8 mouse cellular contexts compared by ENCODE assay signal in the genomic region with DNA sequence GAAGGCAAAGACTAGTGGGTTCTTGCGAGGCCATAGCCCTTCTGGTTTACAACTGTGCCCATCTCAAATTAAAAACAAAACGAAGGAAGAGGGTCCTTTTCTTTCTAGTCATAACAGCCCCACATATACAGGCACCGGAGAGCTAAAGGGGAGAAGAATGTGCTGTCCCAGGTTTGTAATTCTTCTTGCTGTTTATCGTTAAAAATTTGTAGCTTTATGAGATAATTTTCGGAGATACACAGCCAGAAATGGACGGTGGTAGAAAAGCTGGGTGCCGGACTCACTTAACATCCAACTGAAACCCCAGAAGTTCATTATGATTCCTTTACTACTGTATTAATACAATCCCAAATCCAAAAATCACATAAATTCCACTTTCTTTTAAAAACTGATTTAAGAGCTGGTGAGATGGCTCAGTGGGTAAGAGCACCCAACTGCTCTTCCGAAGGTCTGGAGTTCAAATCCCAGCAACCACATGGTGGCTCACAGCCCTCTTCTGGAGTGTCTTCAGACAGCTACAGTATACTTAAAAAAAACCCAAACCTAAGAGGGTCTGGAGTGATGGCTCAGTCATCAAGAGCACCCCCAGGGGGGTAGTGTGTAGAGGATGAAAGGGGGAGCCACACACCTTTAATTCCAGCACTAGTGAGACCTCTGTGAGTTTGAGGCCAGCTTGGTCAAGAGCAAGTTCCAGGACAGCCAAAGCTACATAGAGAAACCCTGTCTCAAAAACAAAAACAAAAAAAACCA. TPM values are rescaled to one million over a fixed set of nuclear protein-coding genes. Genes with fewer than 3 reads are reported as not detected.
DNase-seq lines count a peak whose midpoint lies in the region; ATAC-seq and TF ChIP-seq lines count a peak whose summit lies in the region.

No protein-coding gene starts in this region.

- peaks cover 8% of the 10 kb centered on the region; the same call in 1 of the 2 replicates for H3K9me3 ChIP-seq in lung, embryonic 15.5 days
- H3K9me3 ChIP-seq in embryonic facial prominence, embryonic 11.5 days (replicated peaks; ENCODE audit: control insufficient read depth, low read length): peaks cover 5% of the 10 kb centered on the region
- H3K9me3 ChIP-seq in intestine, embryonic 16.5 days (ENCODE audit: control insufficient read depth, low read length): peaks cover 17% of the 10 kb centered on the region

- no peak for ATAC-seq in lung, embryonic 15.5 days (ENCODE audit: borderline replicate concordance, extremely low read depth, low FRiP score, low TSS enrichment)
- ATAC-seq in embryonic facial prominence, embryonic 11.5 days (replicated peaks; ENCODE audit: insufficient number of reproducible peaks, low FRiP score, low TSS enrichment, low read depth): no peak
- no peak for ATAC-seq in intestine, embryonic 16.5 days

- H3K9ac ChIP-seq in lung, embryonic 15.5 days: no peak overlapping the region
- peak overlapping the region; percentile 78 for H3K9ac ChIP-seq in embryonic facial prominence, embryonic 11.5 days (replicated peaks; ENCODE audit: low read length)
- 0 out of 2 replicates have a peak overlapping the region, but pooled peaks have one; percentile 66 for H3K9ac ChIP-seq in intestine, embryonic 16.5 days (ENCODE audit: low read depth, low read length)

- TF ChIP-seq POLR2A in olfactory bulb, adult 2 months (IDR thresholded peaks at IDR 0.05; ENCODE audit: insufficient read depth, low read depth, low read length): no peak

- no peaks in the 10 kb centered on the region; the same call in 1 of the 2 replicates for H3K36me3 ChIP-seq in lung, embryonic 15.5 days
- no peaks in the 10 kb centered on the region; the same call in 1 of the 2 replicates for H3K36me3 ChIP-seq in embryonic facial prominence, embryonic 11.5 days (replicated peaks; ENCODE audit: control insufficient read depth, insufficient read depth, low read depth, low read length)
- peaks cover 5% of the 10 kb centered on the region for H3K36me3 ChIP-seq in intestine, embryonic 16.5 days (ENCODE audit: control insufficient read depth, insufficient read depth, low read length)

- intact Hi-C loops in gastrocnemius, postnatal 36 days (cut with DNase I): no loop called here

- no peak for DNase-seq in lung, postnatal 25 days (ENCODE audit: low spot score)
- DNase-seq in embryonic facial prominence, embryonic 11.5 days (ENCODE audit: low spot score): peak; percentile 9
- no peak for DNase-seq in adrenal gland, postnatal 10 days
- no peak for DNase-seq in layer of hippocampus, postnatal 36 days
- no peak for DNase-seq in gastrocnemius, postnatal 36 days

- H3K27me3 ChIP-seq in lung, embryonic 15.5 days: no peaks in the 10 kb centered on the region
- no peaks in the 10 kb centered on the region for H3K27me3 ChIP-seq in embryonic facial prominence, embryonic 11.5 days (ENCODE audit: control insufficient read depth, insufficient read depth, low read length)
- H3K27me3 ChIP-seq in intestine, embryonic 16.5 days (replicated peaks; ENCODE audit: control insufficient read depth, insufficient read depth, low read length): no peaks in the 10 kb centered on the region

- 22% methylated on average over 8 of the region's 8 CpGs for WGBS in lung, embryonic 15.5 days
- WGBS in embryonic facial prominence, embryonic 11.5 days: 35% methylated on average over 8 of the region's 8 CpGs
- 30% methylated on average over 8 of the region's 8 CpGs for WGBS in intestine, embryonic 16.5 days
- 24% methylated on average over 8 of the region's 8 CpGs for WGBS in olfactory bulb, adult 2 months

- no peak for TF ChIP-seq CTCF in olfactory bulb, adult 2 months (IDR thresholded peaks at IDR 0.05; ENCODE audit: insufficient read depth, low read depth, low read length)

- H3K27ac ChIP-seq in lung, embryonic 15.5 days: peak overlapping the region; percentile 66; the same call in 1 of the 2 replicates
- H3K27ac ChIP-seq in embryonic facial prominence, embryonic 11.5 days (replicated peaks; ENCODE audit: low read depth, low read length): peak overlapping the region; percentile 72
- peak overlapping the region; percentile 68; the same call in 1 of the 2 replicates for H3K27ac ChIP-seq in intestine, embryonic 16.5 days (ENCODE audit: low read length)
- H3K27ac ChIP-seq in olfactory bulb, adult 2 months (ENCODE audit: insufficient read depth, low read depth, low read length): peak overlapping the region; percentile 96

- H3K4me1 ChIP-seq in lung, embryonic 15.5 days: peaks cover 34% of the 10 kb centered on the region
- H3K4me1 ChIP-seq in embryonic facial prominence, embryonic 11.5 days (ENCODE audit: control insufficient read depth, insufficient read depth, low read length): no peaks in the 10 kb centered on the region
- peaks cover 8% of the 10 kb centered on the region; the same call in 1 of the 2 replicates for H3K4me1 ChIP-seq in intestine, embryonic 16.5 days (ENCODE audit: control insufficient read depth, insufficient read depth, low read length)
- peaks cover 10% of the 10 kb centered on the region for H3K4me1 ChIP-seq in olfactory bulb, adult 2 months (ENCODE audit: control insufficient read depth, insufficient read depth, low read length)

- peak overlapping the region; percentile 64 for H3K4me3 ChIP-seq in lung, embryonic 15.5 days
- peak overlapping the region; percentile 63 for H3K4me3 ChIP-seq in embryonic facial prominence, embryonic 11.5 days (ENCODE audit: low read depth, low read length)
- H3K4me3 ChIP-seq in intestine, embryonic 16.5 days (ENCODE audit: low read length): peak overlapping the region; percentile 65
- H3K4me3 ChIP-seq in olfactory bulb, adult 2 months (ENCODE audit: insufficient read depth, low read depth, low read length): peak overlapping the region; percentile 90

- H3K4me2 ChIP-seq in lung, embryonic 15.5 days: peak overlapping the region; percentile 74
- peak overlapping the region; percentile 52 for H3K4me2 ChIP-seq in embryonic facial prominence, embryonic 11.5 days (ENCODE audit: low read depth, low read length)
- H3K4me2 ChIP-seq in intestine, embryonic 16.5 days (ENCODE audit: low read depth, low read length): peak overlapping the region; percentile 87

RNA-seq across cellular contexts. Expression of gene Ccdc115, which starts 3.9 kb away (rescaled TPM):
- 54.2 and 55.2 TPM in 2 replicates for polyA plus RNA-seq in lung, embryonic 15.5 days (2015; fragmentation: Nextera tagmentation; extraction: Ambion mirVana)
- 51.9 and 55.4 TPM in 2 replicates for polyA plus RNA-seq in embryonic facial prominence, embryonic 11.5 days (2014; fragmentation: Nextera tagmentation; extraction: Ambion mirVana)
- polyA plus RNA-seq in intestine, embryonic 16.5 days (2015; fragmentation: Nextera tagmentation; extraction: Ambion mirVana): 63.3 and 66.4 TPM in 2 replicates
- polyA plus RNA-seq in olfactory bulb, adult 2 months (2012; ENCODE audit: insufficient read depth, insufficient read length, low replicate concordance, missing spikeins): not detected in 2 replicates
- 10 to 100 TPM; 20.7 to 22.0 TPM for total RNA-seq in adrenal gland, postnatal 10 days (2021)
- 10 to 100 TPM; 17.5 to 19.3 TPM for total RNA-seq in layer of hippocampus, postnatal 36 days (2021)
- 10 to 100 TPM in 1 of 2 experiments, 1 to 10 TPM in 1; 8.3 to 10.2 TPM for total RNA-seq in gastrocnemius, postnatal 36 days (2021)

RNA-seq across cellular contexts. Expression of gene Imp4, which starts 4.1 kb away (rescaled TPM):
- polyA plus RNA-seq in lung, embryonic 15.5 days (2015; fragmentation: Nextera tagmentation; extraction: Ambion mirVana): 80.1 and 82.4 TPM in 2 replicates
- 93.4 and 104 TPM in 2 replicates for polyA plus RNA-seq in embryonic facial prominence, embryonic 11.5 days (2014; fragmentation: Nextera tagmentation; extraction: Ambion mirVana)
- polyA plus RNA-seq in intestine, embryonic 16.5 days (2015; fragmentation: Nextera tagmentation; extraction: Ambion mirVana): 112 and 122 TPM in 2 replicates
- polyA plus RNA-seq in olfactory bulb, adult 2 months (2012; ENCODE audit: insufficient read depth, insufficient read length, low replicate concordance, missing spikeins): not detected in 2 replicates
- total RNA-seq in adrenal gland, postnatal 10 days (2021): 10 to 100 TPM; 50.7 to 60.9 TPM
- total RNA-seq in layer of hippocampus, postnatal 36 days (2021): 10 to 100 TPM; 32.8 to 36.6 TPM
- 10 to 100 TPM; 12.0 to 12.6 TPM for total RNA-seq in gastrocnemius, postnatal 36 days (2021)

RNA-seq across cellular contexts. Expression of gene Ptpn18, which starts 24.0 kb away (rescaled TPM):
- polyA plus RNA-seq in lung, embryonic 15.5 days (2015; fragmentation: Nextera tagmentation; extraction: Ambion mirVana): 41.4 and 44.0 TPM in 2 replicates
- polyA plus RNA-seq in embryonic facial prominence, embryonic 11.5 days (2014; fragmentation: Nextera tagmentation; extraction: Ambion mirVana): 4.2 and 8.6 TPM in 2 replicates
- 33.4 and 33.8 TPM in 2 replicates for polyA plus RNA-seq in intestine, embryonic 16.5 days (2015; fragmentation: Nextera tagmentation; extraction: Ambion mirVana)
- not detected in 2 replicates for polyA plus RNA-seq in olfactory bulb, adult 2 months (2012; ENCODE audit: insufficient read depth, insufficient read length, low replicate concordance, missing spikeins)
- total RNA-seq in adrenal gland, postnatal 10 days (2021): 10 to 100 TPM; 10.6 to 11.3 TPM
- total RNA-seq in layer of hippocampus, postnatal 36 days (2021): 1 to 10 TPM; 5.0 to 5.7 TPM
- 1 to 10 TPM in 1 of 2 experiments, under 1 TPM in 1; 0.92 to 2.6 TPM for total RNA-seq in gastrocnemius, postnatal 36 days (2021)

Comparison
In these comparisons a context has a peak if more than half of its experiments do, and no peak if none do; other contexts are left out.
1. RNA of gene Ccdc115, which starts 3.9 kb away (polyA plus RNA-seq): 63.3 to 66.4 TPM in intestine, embryonic 16.5 days, 54.2 to 55.2 TPM in lung, embryonic 15.5 days and 51.9 to 55.4 TPM in embryonic facial prominence, embryonic 11.5 days; not detected in olfactory bulb, adult 2 months; every median in the first group is over 10 times any median in the second.
2. Peak in every context shown above with its lines, with median percentiles within 50 percentile points of each other: H3K27ac ChIP-seq, H3K4me2 ChIP-seq and H3K4me3 ChIP-seq.